In genomic region chr1:33201571-33202189, GRCm38 (mm10) we compare ENCODE assay signal across 9 mouse cellular contexts.
DNase-seq lines count a peak whose midpoint lies in the region; ATAC-seq lines count a peak whose summit lies in the region.
"Had no signal": no experiment of that assay in that cellular context is flagged by ENCODE, and none has a peak within 500 bp of the region (broad histone marks: within the 10 kb centered on the region; RNA-seq: fewer than 3 reads in every experiment).

No protein-coding gene starts in this region.

- ATAC-seq in frontal cortex, adult (ENCODE audit: low TSS enrichment): peak; percentile 67; the same call in 1 of the 2 replicates
- peak; percentile 42; the same call in 1 of the 2 replicates for ATAC-seq in granulocyte monocyte progenitor cell, adult 5-6 weeks (replicated peaks; ENCODE audit: poor library complexity, severe bottlenecking)
- ATAC-seq in megakaryocyte, adult 5-6 weeks (ENCODE audit: poor library complexity, severe bottlenecking): no peak
- ATAC-seq in inflammation-experienced regulatory T-cells, adult 6 months: no peak

- no peak for DNase-seq in frontal cortex, postnatal 14 days (ENCODE audit: low spot score in 2 of 2)
- peak; percentile 33 for DNase-seq in brain, adult 2 months (ENCODE audit: low read depth, low spot score)
- peak; percentile 24 to 31 for DNase-seq in layer of hippocampus, postnatal 36 days
- DNase-seq in adrenal gland, postnatal 25 days: no peak
- DNase-seq: kidney, adult 11 months had no signal

Comparison
In these comparisons a context has a peak if more than half of its experiments do, and no peak if none do; other contexts are left out.
1. ATAC-seq: peak in frontal cortex, adult (single experiment) and granulocyte monocyte progenitor cell, adult 5-6 weeks (single experiment); none in megakaryocyte, adult 5-6 weeks (single experiment) and inflammation-experienced regulatory T-cells, adult 6 months (single experiment).
2. DNase-seq: peak in brain, adult 2 months (single experiment) and layer of hippocampus, postnatal 36 days (2 of 2); none in frontal cortex, postnatal 14 days (0 of 2) and adrenal gland, postnatal 25 days (single experiment).